Mouse (Mus musculus) hindbrain, embryonic 10.5 days (tissue): Measurements from ENCODE around the gene Zfp691. TPM values are rescaled to one million over a fixed set of nuclear protein-coding genes. Genes with fewer than 3 reads are reported as not detected.

Experiments
- DNase-seq: peaks from one replicate; pipeline ENCODE4 v3.0.0-alpha.2; 2017; ENCODE audit warnings: low spot score
- H3K27ac ChIP-seq: fragments of 300-500 bp; sonication (generic); 2 replicates; pipeline ENCODE4 v1.5.1; 2016; ENCODE audit warnings: mild to moderate bottlenecking, moderate library complexity
- H3K27me3 ChIP-seq: fragments of 300-500 bp; sonication (generic); 2 replicates; pipeline ENCODE4 v1.6.1; 2016; ENCODE audit warnings: mild to moderate bottlenecking; ENCODE audit not compliant: poor library complexity, insufficient read depth, severe bottlenecking
- H3K36me3 ChIP-seq: fragments of 300-500 bp; sonication (generic); 2 replicates; pipeline ENCODE4 v1.6.1; 2016; ENCODE audit warnings: mild to moderate bottlenecking, moderate library complexity
- H3K4me1 ChIP-seq: fragments of 300-500 bp; sonication (generic); replicated peaks from 2 replicates; pipeline ENCODE4 v1.6.1; 2016; ENCODE audit warnings: mild to moderate bottlenecking
- H3K4me3 ChIP-seq: fragments of 300-500 bp; sonication (generic); 2 replicates; pipeline ENCODE4 v1.5.1; 2016; ENCODE audit warnings: mild to moderate bottlenecking, moderate library complexity
- H3K9me3 ChIP-seq: fragments of 300-500 bp; sonication (generic); 2 replicates; pipeline ENCODE4 v1.6.1; 2016; ENCODE audit warnings: mild to moderate bottlenecking, moderate library complexity
- WGBS: fragments of 180-500 bp; shearing (Covaris S2); methylation state at CpG from one replicate; pipeline ENCODE4 v1.1.7; 2016; 5-methylcytosine and 5-hydroxymethylcytosine counted together
- microRNA counts: library from miRNA; unstranded; fragments of <30 nt; microRNA quantifications from one replicate; lab custom pipeline; 2017
- polyA plus RNA-seq: library from polyadenylated mRNA; unstranded; fragments of >200 nt; fragmentation: Nextera tagmentation; extraction: Ambion mirVana; gene quantifications from 2 replicates; pipeline ENCODE4 v1.2.1, GENCODE M21; 2016

The Zfp691 gene
- polyA plus RNA-seq, 1 experiment from 2014 or later: 10.0 TPM

- 94% methylated on average over 13 of the region's 13 CpGs for WGBS
- Histone ChIP-seq H3K27me3 (no peaks in the 10 kb centered on the region), H3K27ac (no peak overlapping the region), H3K36me3 (peaks cover 99% of the 10 kb centered on the region), H3K4me1 (peaks cover 22% of the 10 kb centered on the region), H3K4me3 (no peak overlapping the region), H3K9me3 (no peaks in the 10 kb centered on the region)
- DNase-seq: no peak
Measured at GRCm38 (mm10) chr4:119133306-119133705, 40.7 kb downstream of the Zfp691 start.

DNA sequence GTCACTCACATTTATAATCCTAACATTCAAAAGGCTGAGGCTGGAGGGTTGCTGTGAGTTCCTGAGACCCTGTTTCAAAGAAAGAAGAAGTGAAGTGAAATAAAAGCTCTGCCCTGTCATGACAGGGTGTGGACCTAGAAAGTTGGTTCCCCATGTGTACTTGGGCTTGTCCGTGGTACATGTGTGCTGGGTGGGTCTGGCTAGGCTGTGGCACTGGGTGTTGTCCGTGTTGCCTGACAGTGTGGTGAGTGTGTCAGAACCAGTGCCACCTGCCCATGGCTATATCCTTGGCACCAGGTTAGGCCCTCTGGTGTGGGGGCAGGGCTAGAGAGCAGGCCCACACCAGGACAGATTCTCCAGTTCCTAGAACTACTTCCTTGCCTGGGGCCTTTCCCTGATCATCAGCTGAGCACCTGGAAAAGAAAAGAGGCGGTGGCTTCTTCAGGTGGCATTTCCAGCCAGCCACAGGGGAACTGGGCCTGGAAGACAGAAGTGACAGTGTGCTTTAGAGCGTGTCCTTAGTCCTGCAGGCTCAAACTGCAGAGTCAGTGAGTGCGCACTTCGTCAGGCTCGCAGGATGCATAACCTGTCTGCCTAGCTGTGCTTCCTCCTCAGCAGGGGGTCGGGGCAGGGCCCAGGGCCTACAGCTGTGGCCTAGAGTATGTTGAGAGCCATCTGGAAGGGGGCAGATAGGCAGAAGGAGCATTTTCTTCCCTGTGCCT lies 42.6 kb downstream of the Zfp691 start:
- WGBS: 84% methylated on average over 8 of the region's 8 CpGs
- DNase-seq: no peak
- peaks cover 14% of the 10 kb centered on the region; the same call in 1 of the 2 replicates for H3K4me1 ChIP-seq
- no peak overlapping the region for H3K27ac ChIP-seq
- no peak overlapping the region for H3K4me3 ChIP-seq
- H3K9me3 ChIP-seq: no peaks in the 10 kb centered on the region
- H3K27me3 ChIP-seq: no peaks in the 10 kb centered on the region
- H3K36me3 ChIP-seq: peaks cover 100% of the 10 kb centered on the region

DNA sequence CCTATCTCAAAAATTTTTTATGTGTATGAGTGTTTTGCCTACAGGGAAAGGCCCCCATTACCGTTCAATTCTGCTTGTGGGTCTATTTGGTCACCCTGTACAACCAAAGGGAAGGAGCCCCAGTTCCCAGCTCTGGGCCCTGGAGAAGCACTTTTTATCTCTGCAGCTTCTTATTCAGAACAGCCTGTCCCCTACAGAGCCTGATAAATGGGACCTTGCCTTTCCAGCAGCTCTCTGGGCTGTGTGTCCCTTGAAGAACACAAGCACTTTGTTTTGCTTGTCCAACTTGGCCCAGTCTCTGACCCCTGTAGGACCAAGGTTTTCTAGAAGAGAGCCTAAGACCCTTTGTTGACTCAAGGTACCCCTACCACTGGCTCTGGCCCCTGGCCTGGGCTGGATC lies 44.9 kb downstream of the Zfp691 start:
- no peak for DNase-seq
- Histone ChIP-seq H3K4me1 (peaks cover 31% of the 10 kb centered on the region; the same call in 1 of the 2 replicates), H3K9me3 (no peaks in the 10 kb centered on the region), H3K36me3 (peaks cover 100% of the 10 kb centered on the region), H3K4me3 (no peak overlapping the region), H3K27me3 (no peaks in the 10 kb centered on the region), H3K27ac (no peak overlapping the region)
- 98% methylated on average over 1 of the region's 1 CpGs for WGBS

DNA sequence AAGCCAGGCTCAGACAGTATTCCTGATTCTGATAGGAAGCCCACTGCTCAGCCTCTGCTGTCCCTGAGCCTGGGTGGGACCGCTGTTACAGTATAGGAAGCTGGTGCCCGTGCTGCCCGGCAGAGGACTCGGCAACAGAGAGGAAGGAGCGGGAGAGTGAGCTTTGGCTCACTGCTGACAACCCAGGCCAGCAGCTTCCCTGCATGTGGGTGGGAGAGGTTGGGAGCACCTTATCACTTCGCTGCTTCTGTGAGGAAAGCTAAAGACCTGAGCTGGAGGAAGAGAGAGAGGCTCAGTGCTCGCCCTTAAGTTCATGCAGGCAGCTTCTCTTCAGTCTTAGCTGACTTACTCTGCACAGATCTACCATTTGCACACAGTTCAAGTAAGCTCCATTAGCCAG lies 45.4 kb downstream of the Zfp691 start:
- Histone ChIP-seq H3K27ac (no peak overlapping the region), H3K27me3 (no peaks in the 10 kb centered on the region), H3K9me3 (no peaks in the 10 kb centered on the region), H3K4me3 (no peak overlapping the region), H3K4me1 (peaks cover 35% of the 10 kb centered on the region; the same call in 1 of the 2 replicates), H3K36me3 (peaks cover 100% of the 10 kb centered on the region)
- DNase-seq: no peak
- 87% methylated on average over 7 of the region's 7 CpGs for WGBS

- Histone ChIP-seq H3K9me3 (no peaks in the 10 kb centered on the region), H3K4me3 (no peak overlapping the region), H3K36me3 (peaks cover 100% of the 10 kb centered on the region), H3K4me1 (peaks cover 44% of the 10 kb centered on the region; the same call in 1 of the 2 replicates), H3K27me3 (no peaks in the 10 kb centered on the region), H3K27ac (no peak overlapping the region)
- DNase-seq: no peak
- 84% methylated on average over 6 of the region's 6 CpGs for WGBS
Measured at GRCm38 (mm10) chr4:119127229-119127628, 46.8 kb downstream of the Zfp691 start.

DNA sequence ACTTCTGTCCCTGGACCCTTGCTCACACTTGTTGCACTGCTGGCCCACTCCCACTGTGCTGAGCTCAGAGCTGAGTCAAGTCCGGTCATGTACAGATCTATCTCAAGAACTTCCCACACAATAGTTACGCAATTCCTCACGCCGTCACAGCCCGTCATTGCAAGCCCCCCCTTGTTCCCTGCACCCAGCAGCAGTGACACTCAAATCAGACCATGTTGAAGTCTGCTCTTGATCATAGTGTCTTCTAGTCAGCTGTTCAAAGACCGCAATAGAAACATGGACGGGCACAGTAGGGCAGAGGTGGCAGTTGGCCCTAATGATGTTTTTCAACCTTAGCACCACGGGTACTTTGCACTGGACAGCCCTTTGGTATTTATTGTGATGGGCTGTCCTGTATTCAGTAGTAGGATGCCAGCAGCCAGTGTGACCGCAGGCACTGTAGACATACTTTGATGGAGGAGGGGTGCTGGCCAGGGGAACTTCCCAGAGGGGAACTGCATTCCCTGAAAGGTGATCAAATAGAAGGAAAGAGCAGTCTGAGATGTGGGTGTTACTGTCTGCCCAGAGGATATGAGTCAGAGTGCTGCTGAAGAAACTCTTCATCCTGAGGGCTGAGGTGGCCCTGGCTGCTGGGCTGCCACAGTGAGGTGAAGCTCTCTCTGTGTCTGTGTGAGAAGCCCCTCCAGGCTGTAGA lies 48.3 kb downstream of the Zfp691 start:
- WGBS: 81% methylated on average over 9 of the region's 9 CpGs
- no peak for DNase-seq
- Histone ChIP-seq H3K4me3 (no peak overlapping the region), H3K27ac (no peak overlapping the region), H3K27me3 (no peaks in the 10 kb centered on the region), H3K9me3 (no peaks in the 10 kb centered on the region), H3K4me1 (peaks cover 56% of the 10 kb centered on the region), H3K36me3 (peaks cover 100% of the 10 kb centered on the region)

DNA sequence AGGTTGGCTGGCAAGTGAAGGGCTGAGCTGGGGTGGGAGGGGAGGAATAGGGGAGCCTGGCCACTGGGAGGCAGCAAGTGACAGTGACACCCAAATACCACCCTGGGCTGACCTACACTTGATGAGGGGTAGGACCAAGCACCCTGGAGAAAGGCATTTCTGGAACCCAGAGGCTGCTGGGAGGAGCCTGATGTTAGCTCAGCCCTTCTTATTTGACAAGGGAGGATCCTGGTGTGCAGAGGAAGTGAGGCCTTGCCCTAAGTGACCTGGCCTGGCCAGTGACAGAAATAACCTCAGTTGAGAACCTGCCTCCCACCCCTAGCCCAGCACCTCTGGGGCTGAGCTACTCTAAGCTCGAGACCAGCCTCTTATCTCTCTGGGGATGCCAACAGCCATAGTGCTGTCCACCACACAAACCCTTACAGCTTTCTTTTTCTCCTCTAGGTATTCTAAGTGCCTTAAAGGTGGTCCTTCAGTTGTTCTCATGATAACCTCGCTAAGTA lies 49.2 kb downstream of the Zfp691 start:
- H3K4me1 ChIP-seq: peaks cover 56% of the 10 kb centered on the region
- H3K4me3 ChIP-seq: no peak overlapping the region
- WGBS: 79% methylated on average over 2 of the region's 2 CpGs
- H3K27me3 ChIP-seq: no peaks in the 10 kb centered on the region
- peaks cover 100% of the 10 kb centered on the region for H3K36me3 ChIP-seq
- H3K9me3 ChIP-seq: no peaks in the 10 kb centered on the region
- H3K27ac ChIP-seq: no peak overlapping the region
- no peak for DNase-seq

GRCm38 (mm10) chr4:119121249-119121648 lies 52.7 kb downstream of the Zfp691 start:
- Histone ChIP-seq H3K27ac (peak overlapping the region; percentile 35; the same call in 1 of the 2 replicates), H3K27me3 (no peaks in the 10 kb centered on the region), H3K4me1 (peaks cover 71% of the 10 kb centered on the region), H3K9me3 (no peaks in the 10 kb centered on the region), H3K4me3 (no peak overlapping the region), H3K36me3 (peaks cover 95% of the 10 kb centered on the region)
- 74% methylated on average over 4 of the region's 4 CpGs for WGBS
- DNase-seq: no peak

DNA sequence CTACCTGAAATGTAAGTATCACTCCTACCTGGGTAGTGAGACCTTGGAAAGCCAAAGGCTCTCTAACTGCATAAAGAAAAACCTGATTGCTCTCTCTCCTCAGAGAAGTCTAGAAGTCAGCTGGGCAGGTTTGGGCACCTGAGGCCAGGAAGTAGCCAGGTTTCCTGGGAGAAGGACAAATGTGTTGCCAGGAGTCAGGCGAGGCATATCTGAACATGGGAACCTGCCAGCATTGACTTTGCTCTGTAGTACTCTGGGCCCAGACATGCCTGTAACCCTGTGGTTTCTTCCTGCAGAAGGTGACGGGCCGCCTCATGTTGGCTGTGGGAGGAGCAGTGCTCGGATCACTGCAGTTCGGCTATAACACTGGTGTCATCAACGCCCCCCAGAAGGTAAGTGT lies 53.9 kb downstream of the Zfp691 start:
- Histone ChIP-seq H3K27ac (no peak overlapping the region), H3K36me3 (peaks cover 95% of the 10 kb centered on the region), H3K4me3 (no peak overlapping the region), H3K9me3 (no peaks in the 10 kb centered on the region), H3K4me1 (peaks cover 71% of the 10 kb centered on the region), H3K27me3 (no peaks in the 10 kb centered on the region)
- no peak for DNase-seq
- 89% methylated on average over 6 of the region's 6 CpGs for WGBS

MicroRNAs within 50 kb of the gene (microRNA counts, 519-probe panel; counts per million panel counts)
- microRNA mmu-miR-1957 (lab: Ali Mortazavi, UCI): 1,255 counts per million, percentile 77 among the panel's probes with 10 or more counts

Other genes with a start within 250 kb of the Zfp691 start
- not detected in 2 replicates for gene Olfr1328, start 235.6 kb downstream of the Zfp691 start, polyA plus RNA-seq
- not detected in 2 replicates for gene Lao1, start 212.6 kb downstream of the Zfp691 start, polyA plus RNA-seq
- gene Slc2a1, start 65.5 kb downstream of the Zfp691 start, polyA plus RNA-seq: 153 and 228 TPM in 2 replicates
- 7.0 and 12.1 TPM in 2 replicates for gene Ermap, start 15.8 kb upstream of the Zfp691 start, polyA plus RNA-seq
- gene Svbp, start 21.1 kb upstream of the Zfp691 start, polyA plus RNA-seq: 149 and 182 TPM in 2 replicates
- gene Tmem269, start 44.0 kb upstream of the Zfp691 start, polyA plus RNA-seq: 0.25 TPM in 1 of 2 replicates, not detected in the other
- gene AU022252, start 58.5 kb upstream of the Zfp691 start, polyA plus RNA-seq: 42.0 and 43.5 TPM in 2 replicates
- 16.1 and 18.2 TPM in 2 replicates for gene P3h1, start 58.7 kb upstream of the Zfp691 start, polyA plus RNA-seq
- 0.34 TPM in 1 of 2 replicates, not detected in the other for gene Cldn19, start 81.2 kb upstream of the Zfp691 start, polyA plus RNA-seq
- 985 and 1,002 TPM in 2 replicates for gene Ybx1, start 120.4 kb upstream of the Zfp691 start, polyA plus RNA-seq
- 124 and 139 TPM in 2 replicates for gene Ppih, start 146.4 kb upstream of the Zfp691 start, polyA plus RNA-seq
- gene Ccdc30, start 241.3 kb upstream of the Zfp691 start, polyA plus RNA-seq: 6.6 and 11.0 TPM in 2 replicates
- 25.6 and 29.7 TPM in 2 replicates for gene Ppcs, start 248.2 kb upstream of the Zfp691 start, polyA plus RNA-seq
- 0.15 and 0.60 TPM in 2 replicates for gene Zmynd12, start 248.6 kb upstream of the Zfp691 start, polyA plus RNA-seq